Mouse (Mus musculus): Measurements from ENCODE around the gene Hist1h1b.

The Hist1h1b gene

GRCm38 (mm10) chr13:21733466-21733865 lies 47.0 kb downstream of the Hist1h1b start:
- DNase-seq (ENCODE audit: low spot score in 2 of 2): no peak

Measured in frontal cortex, postnatal 25 days (tissue).